Mouse (Mus musculus) cerebral cortex, adult 2 months (tissue): ENCODE results near the gene Tns3.

ENCODE experiments used
- WGBS: fragments of 180-500 bp; shearing (Covaris S2); methylation state at CpG from one replicate; pipeline ENCODE4 v1.1.7; 2018; 5-methylcytosine and 5-hydroxymethylcytosine counted together

The Tns3 gene

DNA sequence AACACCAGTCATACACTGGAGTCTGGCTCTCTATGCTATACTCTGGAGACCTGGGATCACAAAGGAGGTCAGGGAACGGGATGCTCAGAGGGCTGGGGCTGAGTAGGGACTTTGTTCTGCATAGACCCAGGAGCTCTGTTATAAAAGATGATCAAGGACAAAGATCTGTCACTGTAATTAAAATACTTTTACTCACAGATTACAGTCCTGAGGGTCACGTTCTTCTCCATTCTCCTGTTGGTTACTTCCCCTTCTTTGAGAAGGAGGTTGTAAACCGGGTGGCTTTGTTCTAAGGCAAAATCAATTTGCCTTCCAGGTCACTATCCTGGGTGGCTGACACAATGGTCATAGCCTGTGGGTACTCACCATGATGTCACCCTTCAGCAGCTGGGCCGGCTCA lies 133.8 kb downstream of the Tns3 start:
- WGBS = 71% methylated on average over 4 of the region's 4 CpGs

DNA sequence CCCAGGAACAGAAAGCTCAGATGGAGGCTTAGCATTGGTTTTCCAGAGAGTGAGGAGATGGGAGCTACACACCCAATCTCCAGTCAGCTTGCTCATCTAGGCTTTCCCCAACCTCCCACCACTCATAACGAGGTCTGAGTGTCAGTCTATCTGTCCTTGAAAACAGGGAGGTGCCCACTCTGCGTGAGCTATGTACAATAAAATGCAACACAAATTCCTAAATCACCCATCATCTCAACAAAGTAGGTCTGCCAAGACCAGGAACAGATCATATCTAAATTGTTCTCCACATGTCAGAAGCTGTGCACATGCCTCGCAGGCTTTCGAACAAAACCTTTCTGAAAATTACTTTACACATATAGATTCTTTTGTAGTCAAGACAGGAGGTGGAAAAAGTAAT lies 134.3 kb downstream of the Tns3 start:
- 94% methylated on average over 4 of the region's 4 CpGs for WGBS

DNA sequence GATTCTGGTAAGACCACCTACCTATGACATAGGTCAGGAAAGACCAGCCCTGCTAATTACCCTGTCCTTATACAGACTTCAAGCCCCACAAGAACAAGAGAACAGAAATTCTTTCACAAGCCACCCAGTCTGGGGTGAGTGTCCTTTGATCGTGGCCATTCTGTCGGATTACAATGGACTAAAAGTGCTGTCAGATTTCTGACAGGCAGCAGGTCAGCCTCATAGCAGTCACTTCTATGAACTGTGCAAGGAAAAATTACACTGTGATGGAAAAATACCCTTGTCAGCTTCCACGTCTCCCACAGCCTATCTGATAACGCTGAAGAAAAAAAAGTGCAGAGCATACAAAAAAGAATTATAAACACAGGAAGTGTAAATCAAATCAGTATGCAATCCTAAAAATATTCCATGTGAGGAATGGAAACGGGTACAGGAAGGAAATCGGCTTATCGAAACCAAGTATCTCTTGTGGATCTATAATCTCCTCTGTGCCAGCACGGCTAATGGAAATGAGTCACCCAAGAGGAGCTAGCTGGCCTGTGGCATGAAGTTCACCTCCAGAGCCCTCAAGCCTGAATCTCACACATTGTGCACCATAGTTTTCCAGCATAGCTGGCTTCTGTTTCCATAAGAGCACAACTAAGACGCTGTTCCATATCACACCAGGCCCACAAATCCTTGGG lies 138.7 kb downstream of the Tns3 start:
- WGBS = 68% methylated on average over 9 of the region's 9 CpGs

DNA sequence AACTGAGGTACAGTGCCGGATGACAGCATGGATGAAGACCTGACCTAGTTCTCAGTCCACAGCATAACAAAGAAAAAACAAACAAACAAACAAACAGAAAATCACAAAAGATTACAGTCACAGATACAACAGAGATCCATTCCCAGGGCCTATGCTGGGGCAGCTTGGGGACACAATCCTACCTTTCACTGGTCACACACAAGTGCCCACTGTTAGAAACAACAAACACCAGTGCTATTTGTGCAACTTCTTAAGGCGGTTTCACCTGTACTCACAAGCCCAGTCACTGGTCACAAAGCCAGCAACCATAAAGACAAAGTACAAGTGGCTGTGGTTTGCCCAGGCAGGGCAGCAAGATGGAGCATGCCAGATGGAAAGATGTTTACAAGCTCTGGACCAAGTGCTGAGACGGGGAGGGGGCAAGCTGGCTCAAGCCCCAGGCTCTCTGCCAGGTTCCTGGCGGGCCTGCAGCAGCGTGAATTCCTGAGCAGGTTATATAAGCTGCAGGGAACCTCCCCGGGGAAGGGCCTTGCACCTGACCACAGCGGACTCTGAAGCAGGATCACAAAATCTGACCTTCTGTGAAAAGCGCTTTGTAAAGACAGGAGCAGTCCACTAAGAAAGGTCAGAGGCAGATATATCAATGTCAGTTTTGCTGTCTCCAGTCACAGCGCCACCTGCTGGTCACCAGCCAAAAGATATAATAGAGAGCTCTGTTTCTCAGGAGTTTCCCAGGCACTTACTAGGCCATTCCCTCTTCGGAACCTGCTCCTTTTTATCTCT lies 140.8 kb downstream of the Tns3 start:
- 27% methylated on average over 10 of the region's 10 CpGs for WGBS

DNA sequence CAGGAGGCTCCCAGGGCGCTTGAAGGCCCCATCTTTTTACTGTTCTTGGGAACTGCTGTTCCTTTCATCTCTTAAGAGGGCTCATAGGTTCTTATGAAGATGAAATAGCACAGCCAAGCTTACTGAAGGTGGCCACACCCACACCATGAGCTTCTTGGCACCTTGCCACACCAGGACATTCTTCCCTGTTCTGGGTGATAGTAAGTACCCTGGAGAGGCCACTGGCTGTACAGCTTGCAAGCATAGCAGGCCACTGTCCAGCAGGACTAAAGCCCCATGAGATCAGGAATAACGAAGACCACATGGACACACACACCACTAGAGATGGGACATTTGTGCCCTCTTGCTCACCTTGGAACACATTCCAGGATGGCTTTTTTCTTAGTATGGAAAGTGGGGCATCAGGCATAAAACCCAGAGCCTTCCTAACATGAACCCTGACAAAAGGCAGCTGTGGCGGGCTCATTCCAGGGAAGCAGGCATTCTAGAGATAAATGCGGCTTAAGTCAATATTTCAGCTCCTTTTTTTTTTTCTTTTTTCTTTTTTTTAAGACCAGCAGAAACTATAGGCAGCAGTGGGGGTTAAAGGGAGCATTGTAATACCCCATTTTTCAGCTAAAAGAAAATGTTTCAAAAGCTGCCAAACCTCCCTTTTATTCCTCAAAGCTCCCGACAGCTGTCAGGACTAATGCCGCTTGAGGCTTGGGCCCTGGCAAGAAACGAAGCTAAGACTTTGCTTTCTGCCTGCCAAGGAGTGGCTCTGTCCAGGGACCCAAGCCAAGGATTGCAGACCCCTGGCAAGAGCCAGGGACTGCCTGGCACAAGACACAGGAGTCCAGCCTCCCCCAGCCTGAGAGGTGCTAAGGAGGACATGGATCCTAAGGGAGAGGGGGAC lies 150.7 kb downstream of the Tns3 start:
- 75% methylated on average over 7 of the region's 7 CpGs for WGBS

DNA sequence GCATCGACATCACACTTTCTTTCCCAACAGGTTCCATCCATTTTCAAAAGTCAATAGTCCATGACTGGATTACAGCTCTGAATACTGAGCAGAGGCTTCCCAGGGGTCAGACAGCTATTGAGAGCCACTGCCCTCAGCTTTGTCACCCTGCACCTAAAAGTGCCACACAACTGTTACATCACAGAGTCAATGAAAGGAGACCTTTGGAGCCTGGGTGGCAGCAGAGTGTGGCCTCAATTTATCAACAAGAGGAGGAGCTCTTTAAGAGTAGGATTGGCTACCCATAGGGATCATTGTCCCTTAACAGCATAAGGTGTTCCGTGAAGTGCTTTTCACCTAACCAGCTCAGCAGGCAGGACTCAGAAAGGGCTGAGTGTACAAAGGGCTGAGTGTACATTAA lies 154.0 kb downstream of the Tns3 start:
- 85% methylated on average over 2 of the region's 2 CpGs for WGBS

DNA sequence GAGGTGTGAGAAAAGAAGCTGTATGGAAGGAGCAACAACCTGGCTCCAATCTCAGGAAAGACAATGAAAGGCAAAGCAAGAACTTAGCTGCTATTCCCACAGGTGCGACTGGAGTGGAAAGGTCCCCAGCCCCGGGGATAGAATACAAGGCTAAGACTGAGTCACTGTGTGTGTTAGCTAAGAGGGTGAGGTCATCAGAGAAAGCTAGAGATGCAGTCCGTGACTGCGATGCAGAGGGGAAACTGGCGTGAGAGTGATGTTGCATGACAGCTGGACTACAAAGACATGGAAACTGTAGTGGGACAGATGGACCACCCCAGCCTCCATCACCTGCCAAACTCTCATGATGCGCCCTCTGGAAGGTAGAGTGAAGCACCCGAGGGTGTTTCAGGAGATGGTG lies 154.7 kb downstream of the Tns3 start:
- WGBS = 84% methylated on average over 7 of the region's 7 CpGs

DNA sequence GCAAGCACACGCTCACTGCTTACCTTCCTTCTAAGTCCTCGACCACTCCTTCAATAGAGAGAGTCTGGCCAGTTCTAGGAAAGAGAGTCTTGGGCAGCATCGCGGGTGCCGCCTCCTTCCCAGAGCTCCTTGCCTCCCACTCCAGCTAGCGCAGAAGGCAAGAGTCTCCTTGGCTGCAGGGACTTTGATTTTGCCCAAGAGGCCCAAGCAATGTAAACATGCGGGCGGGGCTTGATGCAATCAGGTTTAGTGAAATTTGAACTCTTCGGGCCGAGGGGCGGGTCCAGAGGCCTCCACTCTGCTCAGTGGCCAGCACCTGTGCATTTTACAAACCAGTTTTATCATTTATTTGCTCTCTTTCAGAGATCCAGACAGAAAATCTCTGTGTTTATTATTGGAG lies 160.6 kb downstream of the Tns3 start:
- 71% methylated on average over 11 of the region's 11 CpGs for WGBS

DNA sequence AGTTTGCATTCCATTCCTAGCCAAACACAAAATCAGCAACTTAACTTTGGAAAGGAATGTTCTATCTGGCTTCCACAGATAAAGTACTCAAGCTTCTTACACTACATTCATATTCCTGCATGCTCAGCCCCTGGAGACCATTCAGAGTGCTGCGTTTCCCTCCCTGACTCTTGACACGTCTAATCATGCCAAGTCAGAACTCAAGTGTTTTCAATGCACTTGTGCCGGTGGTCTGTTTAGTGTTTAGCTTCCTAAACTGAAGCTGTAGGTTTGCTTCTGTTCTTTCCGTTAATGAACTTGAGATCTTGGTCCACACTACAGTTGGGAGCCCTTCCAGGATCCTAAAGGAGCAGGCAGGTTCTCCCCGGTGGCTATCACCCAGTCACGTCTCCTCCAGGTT lies 163.5 kb downstream of the Tns3 start:
- WGBS = 90% methylated on average over 6 of the region's 6 CpGs

DNA sequence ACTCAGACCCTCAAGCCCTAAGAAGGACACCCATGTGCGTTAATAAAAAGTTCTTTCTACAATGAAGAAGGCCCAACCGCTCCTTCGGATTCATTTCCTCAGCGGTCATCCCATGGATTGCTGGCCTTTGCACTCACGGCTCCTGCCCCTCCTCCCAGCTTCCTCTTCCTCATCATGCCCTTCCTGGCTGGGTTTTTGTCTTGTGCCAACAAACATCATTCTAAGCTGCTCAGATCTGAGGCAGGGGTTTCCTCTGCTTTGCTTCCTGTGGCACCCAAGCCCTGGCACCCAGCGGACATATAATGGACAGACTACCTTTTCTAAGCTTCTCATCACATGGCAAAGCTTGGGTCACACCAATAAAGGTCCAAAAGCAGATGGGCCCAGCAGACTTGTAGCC lies 167.2 kb downstream of the Tns3 start:
- WGBS = 75% methylated on average over 6 of the region's 6 CpGs

DNA sequence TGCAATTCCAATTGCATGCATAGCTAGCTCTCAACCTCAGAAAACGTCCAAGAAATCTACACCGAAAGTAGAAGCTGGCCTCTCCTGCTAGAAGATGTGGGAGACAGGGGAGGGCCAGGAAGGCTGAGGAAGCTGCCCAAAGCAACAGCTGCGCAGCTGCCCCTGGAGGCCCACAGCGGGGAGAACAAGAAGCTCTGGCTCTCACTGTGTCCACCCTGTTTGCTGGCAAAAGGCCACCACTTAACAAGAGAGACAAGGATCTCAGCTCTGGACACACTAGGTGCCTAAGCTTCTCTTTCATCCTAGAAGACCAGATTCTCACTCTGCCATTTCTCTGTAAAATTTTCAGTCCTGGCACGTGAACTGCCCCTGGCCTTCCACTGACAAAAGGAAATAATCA lies 167.6 kb downstream of the Tns3 start:
- WGBS = 42% methylated on average over 5 of the region's 5 CpGs

DNA sequence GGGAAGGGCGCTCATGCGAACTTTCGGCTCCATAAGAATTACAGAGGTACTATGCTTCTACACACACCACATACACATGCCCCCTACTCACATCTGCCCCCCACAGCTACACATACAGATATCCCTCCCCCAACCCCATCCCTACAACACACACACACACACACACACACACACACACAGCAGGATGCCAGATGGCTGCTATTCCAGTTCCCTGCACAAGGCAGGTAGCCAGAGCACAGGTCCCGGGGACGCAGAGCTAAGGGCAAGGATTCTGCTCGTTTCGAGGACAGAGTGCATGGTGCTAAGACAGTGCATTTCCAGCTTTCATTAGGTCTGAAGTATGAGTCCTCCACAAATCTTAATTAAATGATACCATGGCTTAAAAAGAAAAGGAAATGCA lies 168.5 kb downstream of the Tns3 start:
- 79% methylated on average over 7 of the region's 7 CpGs for WGBS

DNA sequence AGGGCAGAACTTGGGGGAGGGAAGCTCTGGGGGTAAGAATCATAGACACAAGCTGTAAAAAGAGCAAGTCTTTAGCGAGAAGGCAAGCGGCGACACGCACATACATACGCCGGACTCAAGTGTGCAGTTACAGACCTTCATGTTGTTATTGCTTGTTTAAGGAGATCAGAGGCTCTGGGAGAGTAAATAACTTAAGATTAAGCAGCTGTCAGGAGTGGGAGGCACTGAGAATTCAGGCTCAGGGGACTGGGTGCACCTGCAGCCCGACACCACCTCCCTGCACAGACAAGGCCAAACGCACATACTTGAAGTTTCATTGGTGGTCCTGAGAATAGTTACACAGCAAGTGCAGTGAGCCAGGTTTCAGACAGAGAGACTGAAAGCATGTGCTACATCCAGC lies 169.3 kb downstream of the Tns3 start:
- WGBS = 96% methylated on average over 8 of the region's 8 CpGs

DNA sequence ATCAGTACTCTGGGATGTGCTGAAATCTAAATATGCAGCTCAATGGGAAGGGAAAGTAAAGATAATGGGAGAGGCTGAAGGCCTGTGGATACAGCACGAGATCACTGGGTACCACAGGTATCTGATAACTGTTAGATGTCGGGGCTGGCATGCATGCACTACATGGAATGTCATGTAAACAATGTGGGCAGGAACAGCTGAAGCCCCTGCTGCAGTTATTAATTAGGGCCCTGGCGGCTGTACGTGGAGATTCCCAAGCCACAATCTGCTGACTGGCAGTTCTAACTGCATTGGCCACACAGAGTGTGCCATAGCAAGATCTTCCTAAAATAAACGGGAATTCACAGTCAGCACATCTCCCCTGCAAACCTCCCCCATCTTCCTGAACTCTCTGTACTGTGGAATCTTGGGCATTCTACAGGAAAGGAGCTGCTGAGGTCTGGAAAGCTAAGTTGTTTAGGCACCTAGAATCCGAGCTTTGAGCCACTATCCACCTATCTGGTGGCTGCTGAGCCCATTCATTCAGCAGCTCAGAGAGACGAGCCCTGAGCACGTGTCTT lies 170.3 kb downstream of the Tns3 start:
- 63% methylated on average over 8 of the region's 8 CpGs for WGBS

DNA sequence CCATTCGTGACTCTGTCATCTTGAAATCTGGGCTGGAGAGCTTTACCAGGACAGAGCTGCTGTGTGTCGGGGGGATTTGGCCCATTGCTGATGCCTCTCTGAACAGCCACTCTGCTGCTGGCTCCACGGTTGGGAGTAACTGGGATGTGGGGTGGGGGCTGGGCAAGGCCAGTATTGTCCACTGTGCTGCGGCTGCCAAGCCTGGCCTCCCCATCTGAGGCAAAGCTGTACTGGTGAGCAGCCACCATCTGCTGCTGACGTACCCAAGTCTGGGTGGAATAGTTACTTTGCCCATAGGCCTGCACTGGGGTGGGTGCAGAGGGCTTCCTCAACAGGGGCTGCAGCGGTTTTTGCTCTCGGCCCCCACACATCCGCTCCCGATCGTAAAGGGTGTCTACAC lies 172.0 kb downstream of the Tns3 start:
- WGBS = 74% methylated on average over 10 of the region's 10 CpGs

DNA sequence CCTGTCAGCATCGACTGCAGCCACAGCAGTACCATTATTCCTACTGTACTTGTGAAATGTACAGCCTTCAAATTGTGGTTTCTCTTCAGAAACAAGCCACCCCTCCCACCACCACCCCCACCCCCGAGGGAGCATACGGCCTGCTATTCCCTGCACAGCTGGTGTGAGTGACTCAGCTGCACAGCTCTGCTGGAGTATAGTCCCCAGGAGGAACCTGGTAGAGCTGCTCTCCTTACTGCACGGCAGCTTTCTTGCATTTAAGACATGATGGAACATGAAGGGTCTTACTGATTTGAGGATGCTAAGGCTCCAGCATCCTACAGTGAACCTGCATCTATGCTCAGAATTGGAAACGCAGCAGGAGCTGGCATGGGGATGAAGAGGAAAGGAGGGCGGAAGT lies 176.1 kb downstream of the Tns3 start:
- 44% methylated on average over 6 of the region's 6 CpGs for WGBS

DNA sequence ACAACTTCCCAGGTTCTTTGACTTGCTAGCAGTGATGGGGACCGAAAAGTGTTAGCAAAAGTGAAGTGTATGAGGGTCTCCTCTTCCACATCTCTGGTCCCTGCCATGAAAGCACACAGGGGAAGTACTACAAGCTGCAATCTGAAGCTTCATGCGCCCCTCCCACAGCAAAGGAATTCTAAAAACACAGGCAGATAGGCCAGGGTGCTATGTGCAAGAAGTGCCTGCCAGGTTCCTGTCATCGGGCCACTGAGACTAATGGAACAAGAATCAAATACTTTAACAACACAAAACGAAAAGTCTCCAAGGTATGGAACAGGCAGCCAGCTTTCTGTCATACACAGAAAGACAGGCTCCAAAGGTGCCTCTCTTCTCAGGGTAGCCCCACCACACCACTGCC lies 177.8 kb downstream of the Tns3 start:
- 86% methylated on average over 4 of the region's 4 CpGs for WGBS

DNA sequence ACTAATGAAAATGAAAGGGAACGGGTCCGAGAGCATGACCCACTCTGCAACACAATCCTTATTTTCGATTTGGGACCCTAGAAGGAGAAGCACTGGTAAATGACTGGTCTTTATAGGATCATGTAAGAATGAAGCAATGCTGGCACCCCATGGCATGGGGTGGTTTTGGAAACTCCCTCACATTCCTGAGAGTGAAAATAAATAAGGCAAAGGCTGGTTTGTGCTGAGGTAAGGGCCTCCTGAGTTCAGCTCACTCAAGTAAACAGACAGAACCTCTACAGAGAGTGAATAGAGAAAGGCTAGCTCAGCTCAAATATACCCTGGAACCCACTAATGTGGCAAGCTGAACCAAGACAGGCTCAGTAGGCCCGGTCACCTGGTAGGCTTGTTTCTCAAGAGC lies 179.8 kb downstream of the Tns3 start:
- WGBS = 93% methylated on average over 4 of the region's 4 CpGs

DNA sequence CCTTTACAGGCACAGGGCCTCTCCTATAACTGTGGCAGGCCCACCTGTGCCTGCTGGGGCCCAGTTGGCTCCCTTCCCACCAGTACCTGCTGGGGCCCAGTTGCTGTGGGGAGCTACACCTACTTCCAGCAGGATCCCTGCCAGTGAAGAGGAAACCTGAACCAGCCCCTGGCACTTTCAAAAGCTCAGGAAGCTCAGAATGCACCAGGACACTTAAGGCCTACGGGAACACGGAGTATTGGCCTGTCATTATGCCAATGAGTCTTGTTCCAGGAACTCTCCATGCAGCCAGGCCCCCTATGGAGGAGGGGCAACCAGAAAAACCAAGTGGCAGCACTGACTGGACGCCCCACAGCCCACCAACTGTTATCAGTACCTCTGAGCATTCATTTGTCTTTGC lies 181.6 kb downstream of the Tns3 start:
- WGBS = 55% methylated on average over 3 of the region's 3 CpGs

DNA sequence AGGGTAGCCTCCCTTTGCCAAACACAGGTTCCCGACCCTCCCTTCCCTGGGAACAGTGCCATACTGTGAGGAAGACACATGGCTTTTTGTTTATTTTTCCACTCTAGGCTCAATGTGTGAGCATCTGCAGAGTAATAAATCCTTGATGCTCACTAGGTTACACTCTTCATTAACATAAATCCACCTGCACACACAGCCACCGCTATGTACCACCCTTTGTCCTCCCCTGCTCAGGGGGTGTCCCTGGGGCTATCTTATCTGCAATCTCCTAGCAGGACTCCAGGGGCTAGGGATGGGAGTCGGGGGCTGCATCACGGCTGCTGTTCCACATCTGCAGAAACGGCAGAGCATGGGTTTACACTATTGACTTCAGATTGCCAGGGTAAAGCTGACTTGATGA lies 182.4 kb downstream of the Tns3 start:
- 72% methylated on average over 5 of the region's 5 CpGs for WGBS

DNA sequence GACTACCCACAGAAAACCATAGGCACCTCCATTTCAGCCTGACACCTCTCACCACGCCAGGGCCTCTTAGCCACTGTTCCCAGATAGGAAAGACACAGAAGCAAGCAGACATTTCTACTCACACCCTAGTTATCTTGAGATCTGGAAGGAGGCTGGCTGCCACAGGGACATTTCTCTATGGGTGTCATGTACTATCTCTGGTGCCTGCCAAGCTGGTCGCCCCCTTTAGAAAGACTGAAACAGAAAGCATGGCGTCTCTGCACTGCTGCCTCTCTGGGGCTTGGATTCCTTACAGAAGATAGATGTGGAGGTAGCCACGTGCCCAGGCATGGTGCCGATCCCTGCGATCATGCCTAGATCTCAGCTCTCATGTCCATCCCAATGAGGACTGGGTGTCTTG lies 182.8 kb downstream of the Tns3 start:
- WGBS = 51% methylated on average over 6 of the region's 6 CpGs

DNA sequence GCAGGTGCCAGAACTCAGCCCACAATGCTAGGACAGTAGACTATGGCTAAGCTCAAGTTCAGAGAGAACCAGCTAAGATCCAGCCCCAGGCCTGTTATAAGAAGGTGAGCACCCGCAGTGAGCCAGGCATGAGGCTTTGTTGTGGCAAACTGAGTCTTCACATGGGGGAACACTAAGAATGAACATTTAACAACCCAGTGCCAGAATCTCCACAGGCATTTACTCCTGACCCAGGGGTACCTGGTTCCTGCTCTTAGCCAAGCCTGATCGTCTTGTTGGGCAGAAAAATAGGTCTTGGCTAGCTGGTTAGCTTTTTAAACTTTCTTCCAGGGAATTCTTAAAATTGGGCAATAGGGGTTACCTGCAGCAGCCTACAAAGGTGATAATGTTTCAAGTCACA lies 184.5 kb downstream of the Tns3 start:
- 87% methylated on average over 2 of the region's 2 CpGs for WGBS
